In the genomic region with DNA sequence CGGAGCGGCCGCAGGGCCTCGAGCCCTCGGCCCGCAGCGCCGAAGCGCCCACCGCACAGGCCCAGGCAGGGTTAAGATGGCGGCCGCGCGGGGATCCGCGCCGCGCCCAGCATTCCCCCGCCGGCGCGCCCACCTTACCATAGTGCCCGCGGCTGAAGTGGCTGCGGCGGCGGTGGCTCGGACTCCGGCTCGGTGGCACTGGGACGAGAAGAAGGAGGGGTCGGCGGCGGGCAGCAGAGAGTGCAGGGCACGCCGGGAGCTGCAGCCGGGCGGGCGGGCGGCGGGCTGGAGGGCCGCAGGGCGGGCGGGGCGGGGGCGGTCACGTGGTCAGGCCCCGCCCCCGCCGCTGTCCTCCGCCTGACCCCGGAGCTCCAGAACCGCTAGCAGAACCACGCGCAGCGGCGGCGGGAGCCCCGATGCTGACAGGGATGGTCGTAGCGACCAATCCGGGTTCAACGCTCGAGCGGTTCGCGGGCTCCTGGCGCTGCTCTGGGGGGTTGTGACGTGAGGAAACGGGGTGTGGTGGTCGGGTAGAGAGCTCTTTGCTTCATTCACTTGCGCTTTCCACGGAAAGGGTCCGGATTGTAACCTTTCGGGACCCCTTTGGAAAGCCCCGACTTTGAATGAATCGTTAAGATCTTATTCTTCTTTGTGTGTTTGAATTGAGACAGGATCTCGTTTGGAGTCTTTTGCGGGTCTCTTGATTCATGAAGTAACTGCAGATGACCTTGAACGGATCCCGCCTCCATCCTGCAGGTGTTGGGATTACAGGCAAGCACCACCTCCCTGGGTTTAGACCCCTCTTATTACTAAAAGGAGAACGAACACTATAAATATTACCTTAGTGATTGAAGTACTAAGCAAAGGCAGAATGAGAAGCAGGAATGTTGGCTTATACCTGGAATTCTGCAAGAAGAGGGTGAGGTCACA, we compare ENCODE assay signal across 8 mouse cellular contexts. TPM values are rescaled to one million over a fixed set of nuclear protein-coding genes. Genes with fewer than 3 reads are reported as not detected.
A peak's percentile ranks its signal among the peaks of the same experiment; 100 is the strongest.
DNase-seq lines count a peak whose midpoint lies in the region; ATAC-seq and TF ChIP-seq lines count a peak whose summit lies in the region.

A gene (minus strand): TSS at position 272 of the 930 bp plus-strand sequence.

- TF ChIP-seq EP300 in MEL (IDR thresholded peaks at IDR 0.05; ENCODE audit: low read depth in 1 of 2, low read length in 2 of 2), result no peak

- no peaks in the 10 kb centered on the region for H3K9me3 ChIP-seq in MEL (replicated peaks; ENCODE audit: insufficient read depth, low read length)
- H3K9me3 ChIP-seq in forebrain, postnatal 0 days (ENCODE audit: low read length), result no peaks in the 10 kb centered on the region
- no peaks in the 10 kb centered on the region for H3K9me3 ChIP-seq in neural tube, embryonic 15.5 days (replicated peaks)

- peak; percentile 35 to 64; a peak in 2 of 4 replicates for TF ChIP-seq POLR2A in MEL (IDR thresholded peaks at IDR 0.05; ENCODE audit: control insufficient read depth in 1 of 2, insufficient read depth in 1 of 2, low read depth in 1 of 2, low read length in 2 of 2, poor library complexity in 1 of 2)
- TF ChIP-seq POLR2A in lung, adult 2 months (IDR thresholded peaks at IDR 0.05; ENCODE audit: borderline replicate concordance, extremely low read depth, low read depth, low read length), result no peak

- H3K4me1 ChIP-seq in MEL (ENCODE audit: control insufficient read depth in 1 of 2, insufficient read depth in 2 of 2, low read length in 2 of 2), result peaks cover 5 to 9% of the 10 kb centered on the region in 2 experiments; a peak in 3 of 4 replicates
- peaks cover 9% of the 10 kb centered on the region for H3K4me1 ChIP-seq in forebrain, postnatal 0 days (ENCODE audit: insufficient read depth)
- peaks cover 3% of the 10 kb centered on the region for H3K4me1 ChIP-seq in lung, adult 2 months (ENCODE audit: control insufficient read depth, insufficient read depth, low read length)
- H3K4me1 ChIP-seq in neural tube, embryonic 15.5 days, result peaks cover 21% of the 10 kb centered on the region

- H3K4me2 ChIP-seq in forebrain, postnatal 0 days (ENCODE audit: low read depth), result peak within 1 kb of the TSS; percentile 69
- peak within 1 kb of the TSS; percentile 58 for H3K4me2 ChIP-seq in neural tube, embryonic 15.5 days

- no peak; a peak in 1 of 6 replicates for TF ChIP-seq CTCF in MEL (IDR thresholded peaks at IDR 0.05 in 2 of 3, conservative IDR thresholded peaks at IDR 0.05 in 1 of 3; ENCODE audit: control insufficient read depth in 1 of 3, insufficient read depth in 1 of 3, low read depth in 2 of 3, low read length in 3 of 3, poor library complexity in 1 of 3, severe bottlenecking in 1 of 3)
- peak; percentile 51 for TF ChIP-seq CTCF in forebrain, postnatal 0 days (IDR thresholded peaks at IDR 0.05; ENCODE audit: low read depth)
- TF ChIP-seq CTCF in layer of hippocampus, adult 2 months (conservative IDR thresholded peaks at IDR 0.05), result peak; percentile 60
- no peak for TF ChIP-seq CTCF in lung, adult 2 months (IDR thresholded peaks at IDR 0.05; ENCODE audit: insufficient read depth, low read length)

- peak within 1 kb of the TSS; percentile 85 for H3K27ac ChIP-seq in MEL (ENCODE audit: control insufficient read depth, low read depth, low read length)
- peak within 1 kb of the TSS; percentile 99 for H3K27ac ChIP-seq in forebrain, postnatal 0 days (ENCODE audit: low read depth, low read length)
- peak within 1 kb of the TSS; percentile 99 for H3K27ac ChIP-seq in layer of hippocampus, adult 2 months
- peak within 1 kb of the TSS; percentile 99 for H3K27ac ChIP-seq in neural tube, embryonic 15.5 days (replicated peaks)

- peak within 1 kb of the TSS; percentile 99 for H3K9ac ChIP-seq in MEL (ENCODE audit: control insufficient read depth, low read depth, low read length, poor library complexity, severe bottlenecking)
- H3K9ac ChIP-seq in forebrain, postnatal 0 days, result peak within 1 kb of the TSS; percentile 98
- peak within 1 kb of the TSS; percentile 98 for H3K9ac ChIP-seq in neural tube, embryonic 15.5 days (replicated peaks)

- peaks cover 19% of the 10 kb centered on the region for H3K79me2 ChIP-seq in MEL (ENCODE audit: control insufficient read depth, insufficient read depth, low read length, poor library complexity)

- peak within 1 kb of the TSS; percentile 98 to 100 for H3K4me3 ChIP-seq in MEL (ENCODE audit: control insufficient read depth in 1 of 2, insufficient read depth in 1 of 2, low read depth in 2 of 2, low read length in 2 of 2)
- H3K4me3 ChIP-seq in forebrain, postnatal 0 days (ENCODE audit: low read depth, low read length), result peak within 1 kb of the TSS; percentile 93
- H3K4me3 ChIP-seq in layer of hippocampus, adult 2 months, result peak within 1 kb of the TSS; percentile 94
- peak within 1 kb of the TSS; percentile 80 for H3K4me3 ChIP-seq in lung, adult 2 months (replicated peaks; ENCODE audit: extremely low read depth, low read depth, low read length)
- H3K4me3 ChIP-seq in neural tube, embryonic 15.5 days (replicated peaks), result peak within 1 kb of the TSS; percentile 91

- WGBS in forebrain, postnatal 0 days, result under 1% methylated on average over 55 of the region's 82 CpGs
- under 1% methylated on average over 75 of the region's 82 CpGs for WGBS in lung, adult 2 months
- under 1% methylated on average over 66 of the region's 82 CpGs for WGBS in neural tube, embryonic 15.5 days

- no peak for TF ChIP-seq RAD21 in MEL (IDR thresholded peaks at IDR 0.05; ENCODE audit: low read depth, low read length)

- peaks cover 17 to 23% of the 10 kb centered on the region in 2 experiments for H3K36me3 ChIP-seq in MEL (ENCODE audit: control insufficient read depth in 1 of 2, insufficient read depth in 2 of 2, low read length in 2 of 2)
- H3K36me3 ChIP-seq in forebrain, postnatal 0 days (ENCODE audit: insufficient read depth), result peaks cover 6% of the 10 kb centered on the region; the same call in 1 of the 2 replicates
- peaks cover 4% of the 10 kb centered on the region for H3K36me3 ChIP-seq in neural tube, embryonic 15.5 days

- H3K27me3 ChIP-seq in MEL (ENCODE audit: control insufficient read depth in 1 of 2, insufficient read depth in 2 of 2, low read length in 2 of 2), result no peaks in the 10 kb centered on the region
- H3K27me3 ChIP-seq in forebrain, postnatal 0 days (ENCODE audit: insufficient read depth, low read length), result no peaks in the 10 kb centered on the region
- no peaks in the 10 kb centered on the region for H3K27me3 ChIP-seq in neural tube, embryonic 15.5 days (replicated peaks)

- intact Hi-C loops in heart, postnatal 36 days (cut with DNase I), result loop anchor here (2.0 kb wide), 3 partner anchors 14 to 68 kb away; a partner anchor contains a TSS

- peak; percentile 88 for ATAC-seq in forebrain, postnatal 0 days
- ATAC-seq in neural tube, embryonic 15.5 days (ENCODE audit: low FRiP score), result peak; percentile 93

- peak; percentile 79 for DNase-seq in MEL (ENCODE audit: low read depth, low spot score)
- peak; percentile 88 to 89 for DNase-seq in cerebellum, adult 18-20 months
- DNase-seq in forebrain, postnatal 0 days, result peak; percentile 88
- DNase-seq in heart, postnatal 36 days, result peak; percentile 82 to 86
- peak; percentile 81 to 85 for DNase-seq in layer of hippocampus, adult 2 months (ENCODE audit: low spot score in 2 of 2)
- peak; percentile 78 for DNase-seq in lung, adult 2 months
- DNase-seq in testis, postnatal 10 days (ENCODE audit: low spot score), result peak; percentile 90

TF ChIP-seq in MEL, 35 proteins besides CTCF, POLR2A, EP300 and RAD21:
- 0 out of 2 replicates have a peak, but pooled peaks have one; percentile 9 for TF ChIP-seq MAX (IDR thresholded peaks at IDR 0.05; ENCODE audit: low read length)
- no peak for TF ChIP-seq ZMIZ1 (IDR thresholded peaks at IDR 0.05; ENCODE audit: low read depth, low read length)
- 0 out of 2 replicates have a peak, but pooled peaks have one; percentile 53 for TF ChIP-seq SIN3A (IDR thresholded peaks at IDR 0.05; ENCODE audit: low read length)
- TF ChIP-seq USF1 (IDR thresholded peaks at IDR 0.05; ENCODE audit: low read depth, low read length), result peak; percentile 86
- peak; percentile 26; the same call in 1 of the 2 replicates for TF ChIP-seq HCFC1 (IDR thresholded peaks at IDR 0.05; ENCODE audit: low read depth, low read length)
- TF ChIP-seq NELFE (IDR thresholded peaks at IDR 0.05; ENCODE audit: low read depth, low read length), result peak; percentile 35; the same call in 1 of the 2 replicates
TF ChIP-seq in MEL: peak in this region for 5.

RNA-seq across cellular contexts. Expression of the gene that starts here (rescaled TPM):
- total RNA-seq in MEL (2012; rRNA removed), result 5.3 and 5.7 TPM in 2 replicates
- polyA plus RNA-seq in MEL (2012; ENCODE audit: insufficient read depth in 1 of 2, insufficient read length in 2 of 2, low read depth in 1 of 2, low replicate concordance in 2 of 2, missing spikeins in 1 of 2), result 1 to 10 TPM in 1 of 2 experiments, not detected in 1; 8.8 TPM
- total RNA-seq in forebrain, postnatal 0 days (2014; rRNA removed), result 185 and 217 TPM in 2 replicates
- polyA plus RNA-seq in forebrain, postnatal 0 days (2015; fragmentation: Nextera tagmentation; extraction: Ambion mirVana), result 253 and 265 TPM in 2 replicates
- total RNA-seq in heart, postnatal 36 days (2021), result 100 to 1,000 TPM; 379 to 384 TPM
- 10 to 100 TPM; 88.3 to 92.3 TPM for total RNA-seq in layer of hippocampus, adult 2 months (2021)
- 12.5 and 27.8 TPM in 2 replicates for polyA plus RNA-seq in lung, adult 2 months (2012; rRNA removed)
- 294 and 346 TPM in 2 replicates for polyA plus RNA-seq in neural tube, embryonic 15.5 days (2015; fragmentation: Nextera tagmentation; extraction: Ambion mirVana)

Comparison
In these comparisons a context has a peak if more than half of its experiments do, and no peak if none do; other contexts are left out.
1. Peak in every context shown above with its lines: DNase-seq, ATAC-seq, H3K4me3 ChIP-seq and H3K27ac ChIP-seq.
2. RNA of the gene that starts here (total RNA-seq): 379 to 384 TPM in heart, postnatal 36 days, 185 to 217 TPM in forebrain, postnatal 0 days and 88.3 to 92.3 TPM in layer of hippocampus, adult 2 months; 5.3 to 5.7 TPM in MEL; every median in the first group is over 10 times any median in the second.
3. CTCF ChIP-seq: peak in forebrain, postnatal 0 days (single experiment) and layer of hippocampus, adult 2 months (single experiment); none in MEL (0 of 3) and lung, adult 2 months (single experiment).